Mouse (Mus musculus) spleen, adult 2 months (tissue): ENCODE results near the gene Mybbp1a. TPM values are rescaled to one million over a fixed set of nuclear protein-coding genes. Genes with fewer than 3 reads are reported as not detected.

ENCODE experiments used
- DNase-seq, 2 experiments: peaks; one replicate each; pipeline versions ENCODE4 v3.0.0 to v3.0.0-alpha.2; 2012 to 2021; ENCODE audit warnings: low spot score in 2 of 2, low read depth in 1 of 2
- H3K27ac ChIP-seq: fragments of 200-500 bp; 2 replicates; pipeline ENCODE4 v1.5.1; 2012; ENCODE audit warnings: low read length, inconsistent platforms; ENCODE audit not compliant: insufficient read depth
- H3K27me3 ChIP-seq: fragments of 200-500 bp; 2 replicates; pipeline ENCODE4 v1.6.1; 2012; ENCODE audit warnings: mild to moderate bottlenecking, moderate library complexity, low read length, inconsistent platforms; ENCODE audit not compliant: control insufficient read depth, insufficient read depth
- H3K36me3 ChIP-seq: fragments of 200-500 bp; 2 replicates; pipeline ENCODE4 v1.6.1; 2012; ENCODE audit warnings: mild to moderate bottlenecking, low read length, inconsistent platforms; ENCODE audit not compliant: control insufficient read depth, insufficient read depth
- H3K4me1 ChIP-seq: fragments of 200-500 bp; 2 replicates; pipeline ENCODE4 v1.6.1; 2011; ENCODE audit warnings: inconsistent platforms; ENCODE audit not compliant: control insufficient read depth, insufficient read depth, insufficient read length
- H3K4me3 ChIP-seq: fragments of 200-500 bp; 2 replicates; pipeline ENCODE4 v1.5.1; 2011; ENCODE audit warnings: mild to moderate bottlenecking, inconsistent platforms; ENCODE audit not compliant: insufficient read depth, insufficient read length; ENCODE audit errors: extremely low read depth
- CTCF ChIP-seq: fragments of 200-500 bp; IDR thresholded peaks from 2 replicates; pipeline ENCODE4 v1.5.1; 2011; ENCODE audit warnings: mild to moderate bottlenecking, inconsistent platforms; ENCODE audit not compliant: insufficient read depth, insufficient read length, insufficient replicate concordance; ENCODE audit errors: extremely low read depth
- POLR2A ChIP-seq: fragments of 200-500 bp; IDR thresholded peaks from 2 replicates; pipeline ENCODE4 v1.6.1; 2011; ENCODE audit warnings: low read depth, low read length, inconsistent platforms
- WGBS: fragments of 180-500 bp; shearing (Covaris S2); methylation state at CpG from one replicate; pipeline ENCODE4 v1.1.7; 2018; 5-methylcytosine and 5-hydroxymethylcytosine counted together
- polyA plus RNA-seq: library from polyadenylated mRNA; depleted of rRNA; stranded (reverse); fragments of >200 nt; gene quantifications from 2 replicates; pipeline ENCODE4 v1.2.3, GENCODE M21; 2012

Mybbp1a gene
- polyA plus RNA-seq, 1 experiment = 48.6 TPM

DNA sequence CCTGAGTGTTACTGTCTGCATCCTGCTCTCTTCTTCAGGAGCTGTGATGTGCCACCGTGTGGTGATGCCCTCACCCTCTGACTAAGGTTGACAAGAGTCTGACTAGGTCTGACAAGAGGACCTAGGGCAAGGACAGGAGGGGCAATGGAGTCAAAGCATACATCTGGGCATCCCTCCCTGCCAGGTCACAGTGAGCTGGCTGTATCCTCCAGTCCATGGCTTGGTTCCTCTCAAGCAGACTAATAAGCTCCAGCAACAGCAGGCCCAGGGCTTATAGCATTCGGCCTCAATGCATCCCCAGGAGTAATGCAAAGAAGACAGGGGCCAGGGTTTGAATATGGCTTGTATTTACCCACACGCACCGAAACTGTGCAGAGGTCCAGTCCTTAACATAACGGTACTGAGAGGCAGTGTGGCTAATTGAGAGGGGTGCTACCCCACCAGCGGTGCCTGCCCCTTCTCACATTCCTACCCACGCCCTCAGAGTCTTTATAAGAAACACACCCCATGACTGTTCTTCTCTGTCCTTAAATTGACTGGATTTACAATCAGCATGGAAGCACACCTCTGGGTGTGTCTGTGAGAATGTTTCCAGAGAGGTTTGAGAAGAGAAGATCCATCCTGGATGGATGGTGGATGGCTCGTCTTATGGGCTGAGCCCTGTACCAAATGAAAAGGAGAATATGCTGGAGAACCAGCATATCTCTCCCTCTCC, 43.2 kb upstream of the Mybbp1a start:
- H3K36me3 ChIP-seq = no peaks in the 10 kb centered on the region
- H3K27me3 ChIP-seq = no peaks in the 10 kb centered on the region
- H3K4me1 ChIP-seq = no peaks in the 10 kb centered on the region
- TF ChIP-seq CTCF (no peak), POLR2A (no peak)
- WGBS = 93% methylated on average over 8 of the region's 8 CpGs
- H3K27ac ChIP-seq = no peak overlapping the region
- no peak overlapping the region for H3K4me3 ChIP-seq
- DNase-seq = no peak

DNA sequence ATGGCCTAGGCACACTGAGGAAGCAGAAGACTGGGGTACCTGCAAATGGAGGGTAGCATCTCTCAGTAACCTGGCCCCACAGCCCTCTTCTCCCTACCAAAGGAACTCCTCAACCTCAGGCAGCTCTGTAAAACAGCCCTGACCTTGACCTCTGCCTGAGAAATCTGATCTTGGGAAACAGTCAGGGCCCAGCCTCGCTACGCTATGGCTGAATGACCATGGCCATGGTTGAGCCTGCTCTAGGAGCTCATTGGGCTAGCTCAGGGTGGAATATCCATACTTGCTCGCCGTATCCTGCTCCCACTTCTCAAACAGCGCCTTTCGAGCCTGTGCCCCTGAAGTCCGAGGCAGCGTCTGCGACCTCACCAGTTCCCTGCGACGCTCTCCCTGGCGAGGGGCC, 40.1 kb upstream of the Mybbp1a start:
- H3K36me3 ChIP-seq = no peaks in the 10 kb centered on the region
- H3K4me1 ChIP-seq = no peaks in the 10 kb centered on the region
- WGBS = 96% methylated on average over 12 of the region's 12 CpGs
- H3K27ac ChIP-seq = no peak overlapping the region
- no peak overlapping the region for H3K4me3 ChIP-seq
- no peak for DNase-seq
- TF ChIP-seq CTCF (no peak), POLR2A (no peak)
- no peaks in the 10 kb centered on the region for H3K27me3 ChIP-seq

GRCm38 (mm10) chr11:72402017-72402416, 39.1 kb upstream of the Mybbp1a start:
- no peak overlapping the region for H3K4me3 ChIP-seq
- DNase-seq = no peak
- TF ChIP-seq CTCF (no peak), POLR2A (no peak)
- H3K4me1 ChIP-seq = no peaks in the 10 kb centered on the region
- H3K27me3 ChIP-seq = no peaks in the 10 kb centered on the region
- H3K27ac ChIP-seq = no peak overlapping the region
- no peaks in the 10 kb centered on the region for H3K36me3 ChIP-seq
- WGBS = 87% methylated on average over 5 of the region's 5 CpGs

DNA sequence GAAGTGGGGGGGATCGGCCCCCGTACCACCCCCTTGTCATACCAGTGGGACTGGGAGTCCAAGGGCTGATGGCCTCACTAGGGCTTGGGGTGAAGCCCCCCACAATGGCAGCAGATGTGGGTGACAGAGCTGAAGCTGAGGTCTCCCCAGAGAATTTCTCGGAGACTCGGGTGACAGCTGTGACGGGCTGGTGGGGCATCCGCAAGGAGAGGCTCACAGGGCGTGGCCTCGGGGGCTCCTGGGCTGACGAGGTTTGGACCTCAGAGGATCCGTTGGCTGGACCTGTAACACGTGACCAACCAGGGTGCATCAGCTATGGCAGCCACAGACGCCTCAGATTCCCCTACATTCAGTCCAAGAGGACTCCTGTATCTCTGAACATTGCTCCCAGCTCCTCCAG, 38.2 kb upstream of the Mybbp1a start:
- no peak overlapping the region for H3K27ac ChIP-seq
- no peaks in the 10 kb centered on the region for H3K4me1 ChIP-seq
- no peak for TF ChIP-seq CTCF
- no peak for TF ChIP-seq POLR2A
- no peaks in the 10 kb centered on the region for H3K27me3 ChIP-seq
- DNase-seq = no peak
- H3K4me3 ChIP-seq = no peak overlapping the region
- H3K36me3 ChIP-seq = no peaks in the 10 kb centered on the region
- 78% methylated on average over 12 of the region's 12 CpGs for WGBS

DNA sequence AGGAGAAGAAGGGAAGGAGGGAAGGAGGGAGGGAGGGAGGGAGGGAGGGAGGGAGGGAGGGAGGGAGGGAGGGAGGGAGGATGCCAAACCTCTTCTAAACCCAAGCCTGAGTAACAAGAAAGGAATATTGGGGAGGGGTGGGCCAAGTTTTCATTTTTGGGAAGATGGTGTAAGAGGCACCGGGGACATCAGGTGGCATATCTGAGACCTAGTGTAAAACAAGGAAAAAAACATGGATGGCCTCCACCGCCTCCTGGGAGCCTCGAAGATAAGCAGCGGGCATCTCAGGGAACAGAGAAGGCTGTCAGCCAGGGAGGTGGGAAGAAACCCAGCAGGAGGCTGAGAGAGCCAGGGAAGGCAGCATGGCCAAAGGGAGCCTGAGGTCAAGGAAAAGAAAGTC, 35.6 kb upstream of the Mybbp1a start:
- Histone ChIP-seq H3K4me1 (no peaks in the 10 kb centered on the region), H3K27ac (no peak overlapping the region), H3K36me3 (no peaks in the 10 kb centered on the region), H3K27me3 (no peaks in the 10 kb centered on the region), H3K4me3 (no peak overlapping the region)
- DNase-seq = no peak
- TF ChIP-seq CTCF (no peak), POLR2A (no peak)
- 86% methylated on average over 4 of the region's 4 CpGs for WGBS

DNA sequence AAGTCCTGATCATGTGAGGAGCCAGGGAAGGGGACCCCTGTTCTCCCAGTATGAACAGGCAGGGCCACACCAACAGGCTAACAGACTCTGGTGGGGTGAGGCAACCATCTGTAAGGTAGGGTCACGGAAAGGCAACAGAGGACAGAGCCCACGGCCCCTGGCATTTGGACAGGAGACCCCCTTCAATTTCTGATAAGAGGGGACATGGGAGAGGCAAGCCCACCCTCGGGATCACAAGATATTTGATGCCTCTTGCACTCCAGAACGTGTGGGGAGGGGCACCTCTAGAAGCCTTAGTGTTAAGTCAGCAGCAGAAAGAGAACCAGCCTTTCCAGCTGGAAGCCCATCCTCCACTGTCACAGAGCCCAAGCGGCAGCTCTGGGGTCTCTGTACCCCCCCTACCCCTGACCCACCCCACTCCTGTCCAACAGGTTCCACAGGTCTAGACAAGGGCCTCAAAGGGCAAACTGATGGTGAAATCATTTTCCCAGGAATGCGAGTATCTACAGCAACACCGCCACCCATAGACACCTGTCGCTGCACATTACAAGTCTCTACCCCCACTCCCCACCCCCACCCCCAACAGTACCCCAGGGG, 35.0 kb upstream of the Mybbp1a start:
- H3K27ac ChIP-seq = no peak overlapping the region
- DNase-seq = no peak
- peaks cover 2% of the 10 kb centered on the region; the same call in 1 of the 2 replicates for H3K4me1 ChIP-seq
- no peaks in the 10 kb centered on the region for H3K27me3 ChIP-seq
- H3K36me3 ChIP-seq = no peaks in the 10 kb centered on the region
- WGBS = 71% methylated on average over 8 of the region's 8 CpGs
- H3K4me3 ChIP-seq = no peak overlapping the region
- TF ChIP-seq CTCF (no peak), POLR2A (no peak)

- Histone ChIP-seq H3K36me3 (no peaks in the 10 kb centered on the region), H3K27ac (no peak overlapping the region), H3K27me3 (0 out of 2 replicates have a peak, but pooled peaks cover 2% of the 10 kb centered on the region), H3K4me1 (peaks cover 8% of the 10 kb centered on the region; the same call in 1 of the 2 replicates), H3K4me3 (no peak overlapping the region)
- TF ChIP-seq CTCF = no peak
- no peak for TF ChIP-seq POLR2A
- no peak for DNase-seq
- WGBS = 18% methylated on average over 3 of the region's 3 CpGs
Measured at GRCm38 (mm10) chr11:72407081-72407480, 34.1 kb upstream of the Mybbp1a start.
